Comparison of ENCODE assay signal across 8 mouse cellular contexts in genomic region chr5:110840465-110840864, GRCm38 (mm10). TPM values are rescaled to one million over a fixed set of nuclear protein-coding genes. Genes with fewer than 3 reads are reported as not detected.
DNase-seq lines count a peak whose midpoint lies in the region; ATAC-seq and TF ChIP-seq lines count a peak whose summit lies in the region.

No protein-coding gene starts in this region.

- H3K27ac ChIP-seq in cerebellum, adult 2 months (ENCODE audit: insufficient read depth, low read length) = no peak overlapping the region
- peak overlapping the region; percentile 90 for H3K27ac ChIP-seq in liver, embryonic 15.5 days (replicated peaks)
- no peak overlapping the region for H3K27ac ChIP-seq in neural tube, embryonic 12.5 days

- H3K4me1 ChIP-seq in cerebellum, adult 2 months (ENCODE audit: control insufficient read depth, insufficient read depth, low read length) = no peaks in the 10 kb centered on the region
- H3K4me1 ChIP-seq in liver, embryonic 15.5 days (replicated peaks) = peaks cover 59% of the 10 kb centered on the region
- H3K4me1 ChIP-seq in neural tube, embryonic 12.5 days = peaks cover 18% of the 10 kb centered on the region

- H3K36me3 ChIP-seq in liver, embryonic 15.5 days (replicated peaks) = peaks cover 48% of the 10 kb centered on the region
- peaks cover 10% of the 10 kb centered on the region; the same call in 1 of the 2 replicates for H3K36me3 ChIP-seq in neural tube, embryonic 12.5 days

- WGBS in cerebellum, adult 2 months = 8% methylated on average over 4 of the region's 4 CpGs
- under 1% methylated on average over 4 of the region's 4 CpGs for WGBS in liver, embryonic 15.5 days (ENCODE audit: insufficient replicate concordance)
- 12% methylated on average over 4 of the region's 4 CpGs for WGBS in neural tube, embryonic 12.5 days

- no peak for TF ChIP-seq POLR2A in cerebellum, adult 2 months (IDR thresholded peaks at IDR 0.05; ENCODE audit: borderline replicate concordance, insufficient read depth, low read length)

- DNase-seq in CD4-positive helper T cell, adult 2 months (ENCODE audit: low read depth, low spot score) = peak; percentile 77
- DNase-seq in ES-CJ7 (ENCODE audit: low read depth, low spot score) = peak; percentile 71
- peak; percentile 43 to 48 for DNase-seq in cerebellum, adult 2 months
- peak; percentile 42 for DNase-seq in forelimb bud, embryonic 11.5 days (ENCODE audit: low read depth, low spot score)
- peak; percentile 56 for DNase-seq in kidney, adult 18-20 months

- H3K4me3 ChIP-seq in cerebellum, adult 2 months (replicated peaks; ENCODE audit: insufficient read depth, low read depth, low read length) = peak overlapping the region; percentile 77
- H3K4me3 ChIP-seq in liver, embryonic 15.5 days (replicated peaks) = peak overlapping the region; percentile 81
- peak overlapping the region; percentile 67 for H3K4me3 ChIP-seq in neural tube, embryonic 12.5 days

- peak overlapping the region; percentile 71 for H3K4me2 ChIP-seq in liver, embryonic 15.5 days
- peak overlapping the region; percentile 75 for H3K4me2 ChIP-seq in neural tube, embryonic 12.5 days (replicated peaks)

- no peak for ATAC-seq in liver, embryonic 15.5 days (ENCODE audit: insufficient read depth)
- no peak for ATAC-seq in neural tube, embryonic 12.5 days (ENCODE audit: low FRiP score, low read depth)
- no peak for ATAC-seq in activated CD4-positive, CD25-positive, alpha-beta regulatory T cell, adult 4 months

- H3K27me3 ChIP-seq in cerebellum, adult 2 months (ENCODE audit: control insufficient read depth, insufficient read depth, low read length) = no peaks in the 10 kb centered on the region
- no peaks in the 10 kb centered on the region for H3K27me3 ChIP-seq in liver, embryonic 15.5 days
- H3K27me3 ChIP-seq in neural tube, embryonic 12.5 days (replicated peaks) = no peaks in the 10 kb centered on the region

- peak; percentile 46; the same call in 1 of the 2 replicates for TF ChIP-seq CTCF in cerebellum, adult 2 months (IDR thresholded peaks at IDR 0.05; ENCODE audit: borderline replicate concordance, insufficient read depth, low read depth, low read length)

- H3K9ac ChIP-seq in liver, embryonic 15.5 days = peak overlapping the region; percentile 77
- peak overlapping the region; percentile 54 for H3K9ac ChIP-seq in neural tube, embryonic 12.5 days

- H3K9me3 ChIP-seq in liver, embryonic 15.5 days (replicated peaks) = no peaks in the 10 kb centered on the region
- no peaks in the 10 kb centered on the region for H3K9me3 ChIP-seq in neural tube, embryonic 12.5 days

RNA-seq across cellular contexts. Expression of gene Chek2, which starts 0.7 kb away (rescaled TPM):
- 2.2 and 3.3 TPM in 2 replicates for polyA plus RNA-seq in cerebellum, adult 2 months (2012; rRNA removed)
- polyA plus RNA-seq in liver, embryonic 15.5 days (2015; fragmentation: Nextera tagmentation; extraction: Ambion mirVana) = 36.6 and 37.2 TPM in 2 replicates
- polyA plus RNA-seq in neural tube, embryonic 12.5 days (2016; fragmentation: Nextera tagmentation; extraction: Ambion mirVana) = 18.4 and 20.9 TPM in 2 replicates
- polyA plus RNA-seq in activated CD4-positive, CD25-positive, alpha-beta regulatory T cell, adult 4 months (2017; shearing (Covaris generic)) = 10 to 100 TPM in 1 of 2 experiments, 1 to 10 TPM in 1; 7.4 to 10.6 TPM

RNA-seq across cellular contexts. Expression of gene Hscb, which starts 0.9 kb away (rescaled TPM):
- 21.6 and 24.4 TPM in 2 replicates for polyA plus RNA-seq in cerebellum, adult 2 months (2012; rRNA removed)
- 51.9 and 60.4 TPM in 2 replicates for polyA plus RNA-seq in liver, embryonic 15.5 days (2015; fragmentation: Nextera tagmentation; extraction: Ambion mirVana)
- 17.0 and 20.4 TPM in 2 replicates for polyA plus RNA-seq in neural tube, embryonic 12.5 days (2016; fragmentation: Nextera tagmentation; extraction: Ambion mirVana)
- 10 to 100 TPM; 54.5 to 54.9 TPM for polyA plus RNA-seq in activated CD4-positive, CD25-positive, alpha-beta regulatory T cell, adult 4 months (2017; shearing (Covaris generic))

RNA-seq across cellular contexts. Expression of gene Ulk1, which starts 30.6 kb away (rescaled TPM):
- polyA plus RNA-seq in cerebellum, adult 2 months (2012; rRNA removed) = 94.7 and 96.0 TPM in 2 replicates
- polyA plus RNA-seq in liver, embryonic 15.5 days (2015; fragmentation: Nextera tagmentation; extraction: Ambion mirVana) = 11.6 and 15.2 TPM in 2 replicates
- 36.2 and 37.2 TPM in 2 replicates for polyA plus RNA-seq in neural tube, embryonic 12.5 days (2016; fragmentation: Nextera tagmentation; extraction: Ambion mirVana)
- 10 to 100 TPM; 10.8 to 10.9 TPM for polyA plus RNA-seq in activated CD4-positive, CD25-positive, alpha-beta regulatory T cell, adult 4 months (2017; shearing (Covaris generic))

RNA-seq across cellular contexts. Expression of gene Ttc28, which starts 39.1 kb away (rescaled TPM):
- 5.5 and 6.7 TPM in 2 replicates for polyA plus RNA-seq in cerebellum, adult 2 months (2012; rRNA removed)
- 1.1 and 1.5 TPM in 2 replicates for polyA plus RNA-seq in liver, embryonic 15.5 days (2015; fragmentation: Nextera tagmentation; extraction: Ambion mirVana)
- polyA plus RNA-seq in neural tube, embryonic 12.5 days (2016; fragmentation: Nextera tagmentation; extraction: Ambion mirVana) = 21.8 and 25.6 TPM in 2 replicates
- polyA plus RNA-seq in activated CD4-positive, CD25-positive, alpha-beta regulatory T cell, adult 4 months (2017; shearing (Covaris generic)) = 1 to 10 TPM; 1.9 to 2.6 TPM
